Mouse (Mus musculus) neural tube, embryonic 15.5 days (tissue): ENCODE results near the gene Iars. TPM values are rescaled to one million over a fixed set of nuclear protein-coding genes. Genes with fewer than 3 reads are reported as not detected.

ENCODE experiments used
- ATAC-seq: fragments of 200-750 bp; cut with Nextera tagmentation; 2 replicates; pipeline ENCODE4 v1.8.0; 2017; ENCODE audit warnings: mild to moderate bottlenecking, moderate TSS enrichment, moderate library complexity; ENCODE audit not compliant: low FRiP score
- H3K27ac ChIP-seq: fragments of 300-500 bp; sonication (generic); replicated peaks from 2 replicates; pipeline ENCODE4 v1.5.1; 2015; ENCODE audit warnings: mild to moderate bottlenecking, inconsistent platforms
- H3K27me3 ChIP-seq: fragments of 300-500 bp; sonication (generic); replicated peaks from 2 replicates; pipeline ENCODE4 v1.6.1; 2015; ENCODE audit warnings: inconsistent platforms
- H3K36me3 ChIP-seq: fragments of 300-500 bp; sonication (generic); 2 replicates; pipeline ENCODE4 v1.6.1; 2015; ENCODE audit warnings: inconsistent platforms
- H3K4me1 ChIP-seq: fragments of 300-500 bp; sonication (generic); 2 replicates; pipeline ENCODE4 v1.6.1; 2015; ENCODE audit warnings: inconsistent platforms
- H3K4me2 ChIP-seq: fragments of 300-500 bp; sonication (generic); 2 replicates; pipeline ENCODE4 v1.6.1; 2015; ENCODE audit warnings: inconsistent platforms, mild to moderate bottlenecking, moderate library complexity
- H3K4me3 ChIP-seq: fragments of 300-500 bp; sonication (generic); replicated peaks from 2 replicates; pipeline ENCODE4 v1.5.1; 2015; ENCODE audit warnings: mild to moderate bottlenecking, inconsistent platforms
- H3K9ac ChIP-seq: fragments of 300-500 bp; sonication (generic); replicated peaks from 2 replicates; pipeline ENCODE4 v1.6.1; 2015; ENCODE audit warnings: mild to moderate bottlenecking, inconsistent platforms
- H3K9me3 ChIP-seq: fragments of 300-500 bp; sonication (generic); replicated peaks from 2 replicates; pipeline ENCODE4 v1.6.1; 2016; ENCODE audit warnings: inconsistent platforms
- WGBS: fragments of 180-500 bp; shearing (Covaris S2); methylation state at CpG from one replicate; pipeline ENCODE4 v1.1.7; 2015; ENCODE audit warnings: mixed read lengths; 5-methylcytosine and 5-hydroxymethylcytosine counted together
- polyA plus RNA-seq: library from polyadenylated mRNA; unstranded; fragments of >200 nt; fragmentation: Nextera tagmentation; extraction: Ambion mirVana; gene quantifications from 2 replicates; pipeline ENCODE4 v1.2.1, GENCODE M21; 2015

Gene Iars
- polyA plus RNA-seq, 1 experiment from 2014 or later = 49.8 TPM

DNA sequence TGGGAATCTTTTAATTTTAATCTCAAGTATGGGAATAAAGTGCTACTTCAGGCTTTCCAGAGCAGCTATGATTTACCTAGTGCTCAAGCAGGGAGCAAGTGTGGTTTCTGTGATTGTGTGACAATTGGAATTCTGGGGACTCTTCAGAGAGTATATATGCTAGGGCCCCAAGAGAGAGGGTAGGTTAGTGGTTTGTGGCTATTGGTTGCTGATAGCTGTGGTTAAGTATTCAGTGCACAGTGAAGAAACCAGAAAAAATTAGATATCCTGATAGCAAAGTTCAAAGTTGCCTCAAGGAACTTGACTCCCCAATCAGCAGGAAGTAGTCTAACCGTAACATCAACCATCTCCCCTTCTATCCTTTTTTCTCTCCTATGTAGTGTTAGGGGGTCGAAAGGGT, 4.1 kb upstream of the Iars start:
- 96% methylated on average over 2 of the region's 2 CpGs for WGBS
- Histone ChIP-seq H3K9me3 (no peaks in the 10 kb centered on the region), H3K36me3 (peaks cover 38% of the 10 kb centered on the region), H3K27ac (no peak overlapping the region), H3K9ac (no peak overlapping the region), H3K4me1 (peaks cover 10% of the 10 kb centered on the region), H3K4me2 (no peak overlapping the region), H3K4me3 (no peak overlapping the region), H3K27me3 (no peaks in the 10 kb centered on the region)
- no peak for ATAC-seq

DNA sequence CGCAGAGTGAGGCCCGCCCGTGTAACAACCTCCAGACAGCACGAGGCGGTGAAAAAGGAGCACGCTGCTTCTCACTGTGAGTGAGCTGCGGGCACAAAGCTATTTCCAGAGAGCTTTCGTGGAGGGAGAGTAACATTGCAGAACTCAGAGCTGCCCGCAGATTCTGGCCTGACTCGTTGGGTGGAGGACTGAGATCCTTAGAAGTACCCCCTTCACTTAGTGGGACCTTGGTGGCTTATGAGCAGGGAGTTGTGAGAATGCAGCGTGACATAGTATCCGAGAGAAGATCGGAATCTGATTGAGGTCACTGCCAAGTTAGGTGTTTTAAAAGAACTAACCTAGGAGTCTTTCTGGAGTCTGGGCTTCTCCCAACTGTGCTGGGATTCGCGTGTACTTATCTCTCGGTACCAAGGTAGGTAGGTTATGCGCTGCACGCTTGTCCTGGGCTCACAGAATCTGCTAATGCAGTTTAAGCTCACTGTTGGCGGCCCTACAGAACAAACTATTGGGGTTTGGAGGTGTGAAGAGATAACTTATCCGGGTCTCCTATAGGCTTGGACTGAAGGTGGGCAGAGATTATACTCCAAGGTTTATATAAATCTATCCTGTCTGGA, 440 bp downstream of the Iars start:
- WGBS = under 1% methylated on average over 20 of the region's 20 CpGs
- ATAC-seq = peak; percentile 82
- no peaks in the 10 kb centered on the region for H3K9me3 ChIP-seq
- peak overlapping the region; percentile 81 for H3K27ac ChIP-seq
- peaks cover 28% of the 10 kb centered on the region for H3K4me1 ChIP-seq
- no peaks in the 10 kb centered on the region for H3K27me3 ChIP-seq
- peak overlapping the region; percentile 76 for H3K4me2 ChIP-seq
- H3K4me3 ChIP-seq = peak overlapping the region; percentile 87
- H3K9ac ChIP-seq = peak overlapping the region; percentile 84
- peaks cover 13% of the 10 kb centered on the region for H3K36me3 ChIP-seq

DNA sequence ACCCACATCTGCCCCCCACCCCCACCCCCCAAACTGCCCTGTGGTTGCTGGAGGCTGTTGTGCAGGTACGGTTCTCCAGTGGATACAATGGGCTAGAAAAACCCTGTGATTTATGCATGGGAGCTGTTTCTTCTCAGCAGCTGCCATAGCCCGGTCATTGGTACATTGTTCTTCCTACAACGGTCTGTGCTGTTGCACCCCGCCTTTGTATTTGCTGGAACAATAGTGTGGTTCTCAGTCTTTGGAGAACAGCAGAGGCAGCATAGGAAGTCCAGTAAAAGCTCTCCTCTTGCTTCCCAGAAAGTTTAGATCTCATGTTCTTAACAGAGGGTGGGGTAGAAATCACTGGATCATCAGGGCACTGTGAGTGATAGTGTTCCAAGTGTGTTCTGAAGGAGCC, 2.4 kb downstream of the Iars start:
- Histone ChIP-seq H3K4me2 (0 out of 2 replicates have a peak overlapping the region, but pooled peaks have one; percentile 6), H3K36me3 (peaks cover 17% of the 10 kb centered on the region), H3K4me1 (peaks cover 28% of the 10 kb centered on the region), H3K4me3 (no peak overlapping the region), H3K27ac (no peak overlapping the region), H3K9ac (no peak overlapping the region), H3K9me3 (no peaks in the 10 kb centered on the region), H3K27me3 (no peaks in the 10 kb centered on the region)
- 11% methylated on average over 4 of the region's 4 CpGs for WGBS
- no peak for ATAC-seq

DNA sequence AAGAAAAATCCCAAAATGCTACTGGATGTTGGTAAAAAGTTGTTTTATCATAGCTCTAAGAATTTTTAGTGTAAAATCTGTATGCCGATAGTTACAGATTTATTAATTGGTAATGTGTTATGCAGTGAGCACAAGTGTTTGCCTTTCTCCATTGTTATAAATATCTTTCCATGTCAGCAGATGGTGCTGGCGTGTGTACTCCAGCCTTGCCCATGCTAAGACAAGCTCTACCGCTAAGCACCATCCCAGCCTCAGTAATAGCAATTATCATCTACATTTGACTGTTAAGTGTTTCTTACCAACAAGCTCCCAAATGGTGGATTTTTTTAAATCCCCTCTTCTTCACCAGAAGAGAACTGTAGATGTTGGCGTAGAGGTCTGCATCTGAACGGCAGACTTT, 9.2 kb downstream of the Iars start:
- Histone ChIP-seq H3K4me1 (no peaks in the 10 kb centered on the region), H3K27ac (no peak overlapping the region), H3K4me3 (no peak overlapping the region), H3K36me3 (peaks cover 52% of the 10 kb centered on the region), H3K9me3 (no peaks in the 10 kb centered on the region), H3K4me2 (no peak overlapping the region), H3K27me3 (no peaks in the 10 kb centered on the region), H3K9ac (no peak overlapping the region)
- WGBS = 97% methylated on average over 5 of the region's 5 CpGs
- ATAC-seq = no peak

DNA sequence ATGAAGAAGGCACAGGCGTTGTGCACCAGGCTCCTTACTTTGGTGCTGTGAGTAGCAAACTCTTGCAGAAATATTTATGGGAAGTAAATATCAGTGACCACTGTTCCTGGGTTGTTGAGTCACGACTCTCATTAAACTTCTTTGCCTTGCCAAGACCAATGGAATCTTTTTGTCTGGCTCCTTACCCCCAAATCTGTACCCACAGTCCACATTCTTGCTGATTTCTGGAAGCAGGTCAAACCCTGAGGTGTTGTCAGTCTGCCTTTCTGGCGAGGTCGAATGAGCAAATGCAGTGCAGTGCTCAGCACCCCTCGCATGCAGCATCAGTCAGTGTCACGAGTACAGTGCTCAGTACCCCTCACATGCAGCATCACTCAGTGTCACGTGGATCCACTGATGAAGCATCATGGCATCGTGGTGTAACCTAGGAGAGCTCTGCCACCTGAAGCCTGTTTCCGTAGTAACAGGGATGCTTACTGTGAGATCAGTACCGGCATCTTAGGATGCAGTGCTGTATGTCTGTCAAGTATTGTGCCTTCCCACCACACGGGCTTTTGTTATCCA, 21.4 kb downstream of the Iars start:
- no peak overlapping the region for H3K4me3 ChIP-seq
- H3K36me3 ChIP-seq = peaks cover 74% of the 10 kb centered on the region
- H3K4me1 ChIP-seq = 0 out of 2 replicates have a peak, but pooled peaks cover 4% of the 10 kb centered on the region
- no peak for ATAC-seq
- H3K9ac ChIP-seq = no peak overlapping the region
- no peak overlapping the region for H3K27ac ChIP-seq
- no peak overlapping the region for H3K4me2 ChIP-seq
- H3K9me3 ChIP-seq = no peaks in the 10 kb centered on the region
- 85% methylated on average over 11 of the region's 11 CpGs for WGBS
- no peaks in the 10 kb centered on the region for H3K27me3 ChIP-seq

DNA sequence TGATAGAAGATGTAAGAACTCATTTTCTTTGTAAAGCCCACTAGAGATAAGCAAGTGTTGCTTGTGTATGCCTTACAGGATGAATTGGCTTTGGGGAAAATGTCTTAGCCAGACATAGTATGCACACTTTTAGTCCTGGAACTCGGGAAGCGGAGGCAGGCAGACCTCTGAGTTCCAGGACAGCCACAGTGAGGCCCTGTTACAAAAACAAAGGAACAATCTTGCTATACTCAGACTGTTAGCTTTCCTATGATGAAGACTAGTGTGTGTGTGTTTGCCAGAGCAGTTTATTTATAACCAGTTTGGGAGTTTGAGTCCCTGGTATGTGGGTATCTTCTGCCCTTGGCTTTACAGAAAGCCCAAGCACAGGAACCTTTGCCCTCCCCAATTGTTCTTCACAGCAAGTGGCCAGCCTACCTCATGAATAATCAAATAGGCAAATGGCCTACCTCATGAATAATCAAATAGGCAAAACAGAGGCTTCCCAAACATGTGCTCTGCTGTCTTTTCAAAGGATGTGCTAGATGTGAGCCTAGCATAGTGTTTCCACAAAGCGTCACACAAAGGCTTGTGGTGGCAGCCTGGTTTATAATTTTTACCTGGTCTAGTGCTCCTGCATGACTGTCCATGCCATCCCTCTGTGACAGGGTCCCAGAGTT, 24.3 kb downstream of the Iars start:
- no peak overlapping the region for H3K4me2 ChIP-seq
- H3K27me3 ChIP-seq = no peaks in the 10 kb centered on the region
- peaks cover 86% of the 10 kb centered on the region for H3K36me3 ChIP-seq
- H3K4me1 ChIP-seq = 0 out of 2 replicates have a peak, but pooled peaks cover 4% of the 10 kb centered on the region
- WGBS = 36% methylated on average over 3 of the region's 3 CpGs
- ATAC-seq = peak; percentile 47; the same call in 1 of the 2 replicates
- H3K9me3 ChIP-seq = no peaks in the 10 kb centered on the region
- no peak overlapping the region for H3K4me3 ChIP-seq
- H3K9ac ChIP-seq = no peak overlapping the region
- H3K27ac ChIP-seq = no peak overlapping the region

DNA sequence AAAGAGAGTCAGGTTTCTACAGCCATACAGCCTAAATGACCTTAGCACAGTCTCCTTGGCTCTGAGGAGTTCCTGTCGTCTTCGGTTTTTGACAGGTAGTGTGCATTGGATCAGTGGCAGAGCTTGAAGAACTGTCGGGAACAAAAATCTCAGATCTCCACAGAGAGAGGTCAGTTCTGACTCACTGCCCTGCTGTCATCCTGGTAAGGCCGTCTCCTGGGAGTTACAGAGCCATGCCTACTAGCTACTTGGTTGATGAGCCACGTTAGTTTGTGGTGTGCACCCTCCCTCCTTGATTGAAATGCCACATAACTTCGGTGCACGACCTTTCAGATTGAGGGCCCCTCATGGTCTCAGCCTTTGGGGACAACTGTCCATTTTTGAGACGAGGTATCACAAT, 26.4 kb downstream of the Iars start:
- 89% methylated on average over 8 of the region's 8 CpGs for WGBS
- Histone ChIP-seq H3K4me3 (no peak overlapping the region), H3K4me2 (no peak overlapping the region), H3K36me3 (peaks cover 85% of the 10 kb centered on the region), H3K4me1 (0 out of 2 replicates have a peak, but pooled peaks cover 4% of the 10 kb centered on the region), H3K9me3 (no peaks in the 10 kb centered on the region), H3K9ac (no peak overlapping the region), H3K27ac (no peak overlapping the region), H3K27me3 (no peaks in the 10 kb centered on the region)
- no peak for ATAC-seq

DNA sequence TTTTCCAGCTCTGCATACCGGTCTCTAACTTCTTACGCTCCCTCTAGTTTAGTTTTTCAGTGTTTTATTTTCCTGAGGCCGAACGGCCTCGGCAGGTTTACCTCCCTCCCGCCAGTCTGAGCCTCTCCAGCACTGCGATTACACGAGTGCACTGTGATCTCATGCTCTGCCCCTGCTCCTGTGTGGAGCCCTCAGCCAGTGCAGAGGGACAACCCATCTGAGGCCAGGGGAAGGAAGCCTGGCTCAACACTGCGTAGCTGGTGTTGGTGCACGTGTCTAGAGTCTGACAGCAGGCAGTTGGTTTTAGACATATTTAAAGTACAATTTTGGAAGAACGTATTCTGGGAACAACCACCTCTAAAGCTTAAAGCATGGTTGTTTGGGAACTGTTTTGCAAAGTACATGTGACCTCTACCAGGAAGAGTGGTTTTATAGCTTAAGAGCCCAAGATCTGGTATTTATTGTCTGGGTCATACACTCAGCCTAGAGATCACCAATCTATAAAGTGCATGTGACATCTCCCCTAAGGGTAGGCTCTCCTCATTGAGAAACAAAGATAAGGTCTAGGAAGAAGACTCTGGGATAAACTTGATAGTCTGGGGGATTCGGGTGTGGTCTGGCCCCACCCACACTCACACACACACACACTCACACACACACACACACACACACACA, 30.3 kb downstream of the Iars start:
- peaks cover 82% of the 10 kb centered on the region for H3K36me3 ChIP-seq
- H3K4me3 ChIP-seq = no peak overlapping the region
- no peak overlapping the region for H3K4me2 ChIP-seq
- 94% methylated on average over 12 of the region's 12 CpGs for WGBS
- H3K9me3 ChIP-seq = no peaks in the 10 kb centered on the region
- no peak for ATAC-seq
- H3K27me3 ChIP-seq = no peaks in the 10 kb centered on the region
- no peak overlapping the region for H3K9ac ChIP-seq
- no peak overlapping the region for H3K27ac ChIP-seq
- no peaks in the 10 kb centered on the region for H3K4me1 ChIP-seq

DNA sequence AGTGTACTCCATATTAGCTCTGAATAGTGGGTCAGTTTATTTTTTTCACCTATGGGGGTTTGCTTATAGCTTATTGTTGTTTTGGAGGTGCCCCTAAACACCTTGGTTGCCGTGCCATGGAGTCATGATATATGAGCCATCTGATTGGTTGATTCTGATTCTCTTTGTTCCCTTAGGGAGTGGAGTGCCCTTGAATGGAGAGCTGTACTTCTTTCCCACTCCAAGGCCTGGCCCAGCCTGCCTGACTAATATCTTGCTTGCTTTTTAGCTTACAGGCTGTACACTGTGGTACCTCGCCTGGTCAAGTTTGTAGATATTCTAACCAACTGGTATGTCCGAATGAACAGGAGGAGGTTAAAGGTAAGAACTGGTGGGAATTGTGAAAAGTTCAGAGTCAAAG, 37.4 kb downstream of the Iars start:
- 91% methylated on average over 3 of the region's 3 CpGs for WGBS
- H3K9me3 ChIP-seq = no peaks in the 10 kb centered on the region
- ATAC-seq = no peak
- peaks cover 96% of the 10 kb centered on the region for H3K36me3 ChIP-seq
- no peak overlapping the region for H3K4me2 ChIP-seq
- H3K9ac ChIP-seq = no peak overlapping the region
- H3K27ac ChIP-seq = no peak overlapping the region
- no peak overlapping the region for H3K4me3 ChIP-seq
- H3K27me3 ChIP-seq = no peaks in the 10 kb centered on the region
- no peaks in the 10 kb centered on the region for H3K4me1 ChIP-seq

DNA sequence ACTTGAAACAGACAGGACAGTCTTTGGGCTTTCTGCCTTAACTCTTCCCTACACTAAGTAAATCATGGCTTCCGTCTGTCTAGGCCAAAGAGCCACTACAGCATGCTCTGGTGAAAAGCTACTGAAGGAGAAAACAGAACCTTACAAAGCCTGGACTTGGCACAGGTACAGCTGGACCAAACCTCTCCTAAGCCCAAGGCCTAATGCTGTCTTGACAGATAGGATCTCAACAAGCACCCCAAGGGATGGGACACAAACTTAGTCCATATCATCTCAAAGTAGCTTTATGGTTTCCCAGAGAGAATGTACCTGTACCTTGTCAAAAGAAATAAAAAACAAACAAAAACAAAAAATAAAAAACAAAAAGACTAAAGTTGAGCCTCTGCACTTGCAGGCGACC, 54.5 kb downstream of the Iars start:
- 83% methylated on average over 2 of the region's 2 CpGs for WGBS
- Histone ChIP-seq H3K27me3 (no peaks in the 10 kb centered on the region), H3K4me3 (no peak overlapping the region), H3K9ac (no peak overlapping the region), H3K27ac (no peak overlapping the region), H3K9me3 (no peaks in the 10 kb centered on the region), H3K36me3 (peaks cover 44% of the 10 kb centered on the region), H3K4me2 (no peak overlapping the region), H3K4me1 (no peaks in the 10 kb centered on the region)
- ATAC-seq = no peak

DNA sequence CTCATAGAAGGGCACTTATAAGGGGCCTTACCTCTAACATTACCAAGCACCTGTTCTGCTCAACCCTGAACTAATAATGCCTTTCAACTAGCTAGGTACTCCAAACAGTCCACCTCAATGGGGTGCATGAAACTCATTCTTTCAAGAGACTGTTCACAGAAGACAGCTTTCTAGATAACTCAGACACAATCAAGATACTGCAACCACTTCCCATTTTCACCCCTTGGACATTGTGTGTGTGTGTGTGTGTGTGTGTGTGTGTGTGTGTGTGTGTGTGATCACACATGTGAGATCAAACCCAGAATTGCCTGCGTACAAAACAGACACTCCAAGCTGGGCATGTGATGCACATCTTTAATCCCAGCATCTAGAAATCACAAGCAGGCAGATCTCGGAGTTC, 56.1 kb downstream of the Iars start:
- Histone ChIP-seq H3K9me3 (no peaks in the 10 kb centered on the region), H3K27me3 (no peaks in the 10 kb centered on the region), H3K4me1 (no peaks in the 10 kb centered on the region), H3K9ac (no peak overlapping the region), H3K27ac (no peak overlapping the region), H3K4me2 (no peak overlapping the region), H3K4me3 (no peak overlapping the region), H3K36me3 (peaks cover 29% of the 10 kb centered on the region)
- WGBS = 93% methylated on average over 2 of the region's 2 CpGs
- no peak for ATAC-seq
